Mouse (Mus musculus) brain, embryonic 18.5 days (tissue): ENCODE data around the gene Tns1.

Source experiments
- DNase-seq: peaks from one replicate; pipeline ENCODE4 v3.0.0-alpha.2; 2012; ENCODE audit warnings: low read depth, low spot score

Tns1 gene

DNA sequence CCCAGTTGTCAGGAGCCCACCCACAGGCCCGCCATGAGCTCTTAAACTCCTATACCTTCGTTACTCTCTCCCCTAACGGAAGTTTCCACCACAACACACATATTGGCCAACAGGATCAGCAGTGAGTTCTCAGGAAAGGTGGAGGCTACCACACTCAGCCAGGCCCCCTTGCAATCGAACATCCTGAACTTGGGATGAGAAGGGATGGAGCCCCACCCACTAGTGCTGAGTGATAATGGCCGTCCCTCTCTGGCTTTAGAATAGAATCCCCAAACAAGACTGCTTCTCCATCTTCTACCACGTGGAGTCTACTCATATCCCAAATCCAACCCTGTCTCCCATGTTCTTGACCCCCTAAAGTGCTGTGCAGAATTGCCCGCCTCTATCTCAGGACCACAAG is 131.0 kb downstream of the Tns1 start:
- DNase-seq: no peak

DNA sequence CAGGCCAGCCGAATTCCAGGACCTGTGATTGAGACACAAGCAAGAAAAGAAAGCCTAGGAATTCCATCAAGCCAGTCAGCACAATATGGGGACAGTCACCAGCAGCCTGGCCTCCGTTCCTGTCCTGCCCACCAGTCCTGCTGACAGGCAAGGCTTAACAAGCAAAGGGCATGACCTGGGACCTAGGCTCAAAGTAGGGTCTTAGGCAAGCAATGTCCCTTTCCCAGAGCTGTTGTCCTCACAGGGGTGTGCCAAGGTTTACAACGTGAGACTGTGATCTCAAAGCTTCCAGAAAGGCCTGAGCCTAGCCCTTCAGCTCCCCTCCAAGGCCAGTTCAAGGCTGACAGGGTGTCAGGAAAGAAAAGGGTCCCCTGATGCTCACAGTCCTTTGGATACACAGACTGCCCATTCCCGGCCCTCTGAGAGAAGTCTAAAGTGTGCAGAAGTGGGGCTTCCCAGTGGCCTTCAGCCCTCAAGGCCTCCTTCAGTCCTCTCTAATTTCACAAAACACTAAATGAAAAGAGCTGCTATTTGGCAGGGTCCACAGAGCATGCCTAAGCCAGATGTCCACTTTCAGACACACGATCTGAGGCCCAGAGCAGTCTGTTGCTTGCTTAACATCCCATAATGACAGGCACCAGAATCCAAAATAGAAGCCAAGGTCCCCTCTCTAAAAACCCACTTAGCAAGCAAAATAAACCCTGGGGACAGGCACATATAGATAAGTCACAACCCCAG is 131.9 kb downstream of the Tns1 start:
- no peak for DNase-seq

DNA sequence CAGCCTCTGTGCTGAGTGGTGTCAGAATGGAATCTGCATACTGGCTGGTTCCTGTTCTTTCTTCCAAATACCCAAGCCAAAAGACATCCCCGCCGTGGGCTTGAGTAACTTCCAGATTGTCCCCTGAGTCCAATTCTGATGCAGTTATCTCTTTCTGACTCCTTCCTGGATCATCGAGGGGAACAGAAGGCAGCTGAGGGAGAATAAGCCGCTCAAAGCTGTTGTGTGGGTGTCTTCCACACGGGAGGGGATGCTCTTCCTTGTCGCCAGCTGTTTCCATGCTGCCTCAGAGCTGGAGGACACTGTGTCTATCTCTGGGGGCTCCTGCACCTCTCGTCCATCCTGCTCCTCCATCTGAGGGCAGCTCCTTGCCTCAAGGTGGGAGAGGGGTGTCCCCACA is 133.0 kb downstream of the Tns1 start:
- no peak for DNase-seq

DNA sequence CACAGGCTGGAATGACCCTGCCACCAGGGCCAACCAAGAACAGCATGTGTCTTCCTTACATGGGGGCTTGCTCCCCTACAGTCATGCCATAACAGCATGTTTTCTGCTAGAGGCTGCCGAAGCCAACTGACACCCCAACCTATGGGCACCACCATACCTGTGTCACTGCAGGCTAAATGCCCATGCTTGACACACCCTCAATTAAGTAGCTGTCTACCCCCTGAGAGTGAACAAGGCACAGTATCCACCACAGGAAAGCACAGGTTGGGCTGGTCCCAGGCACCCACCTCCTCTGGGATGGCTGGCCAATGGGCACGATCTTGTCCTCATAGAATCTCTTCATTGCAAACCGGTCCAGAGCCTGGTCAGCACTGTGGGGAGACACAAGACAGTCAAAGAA is 134.2 kb downstream of the Tns1 start:
- DNase-seq: no peak

DNA sequence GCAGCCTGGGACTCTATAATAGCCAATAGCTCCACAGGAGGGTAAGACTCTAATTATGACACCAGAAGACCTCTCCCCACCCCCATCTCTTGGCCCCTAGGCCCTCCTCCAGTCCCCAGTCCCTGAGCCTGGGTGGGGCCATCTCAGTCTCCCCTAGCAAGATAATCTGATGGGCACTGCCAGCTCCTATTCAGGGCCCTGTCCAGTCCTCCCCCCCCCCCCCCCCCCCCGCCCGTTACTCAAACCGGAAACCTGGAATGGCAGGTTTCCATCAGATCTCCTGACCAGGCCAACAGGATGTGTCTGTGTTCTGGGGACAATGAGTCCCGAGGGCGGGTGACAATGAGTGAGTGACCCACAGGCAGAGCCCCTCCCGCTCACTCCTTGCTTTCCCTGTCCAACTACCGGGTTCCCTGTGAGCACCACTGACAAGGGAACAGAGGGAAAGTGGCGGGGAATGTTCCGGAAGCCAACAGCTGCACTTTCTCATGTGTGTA is 136.5 kb downstream of the Tns1 start:
- DNase-seq: no peak

DNA sequence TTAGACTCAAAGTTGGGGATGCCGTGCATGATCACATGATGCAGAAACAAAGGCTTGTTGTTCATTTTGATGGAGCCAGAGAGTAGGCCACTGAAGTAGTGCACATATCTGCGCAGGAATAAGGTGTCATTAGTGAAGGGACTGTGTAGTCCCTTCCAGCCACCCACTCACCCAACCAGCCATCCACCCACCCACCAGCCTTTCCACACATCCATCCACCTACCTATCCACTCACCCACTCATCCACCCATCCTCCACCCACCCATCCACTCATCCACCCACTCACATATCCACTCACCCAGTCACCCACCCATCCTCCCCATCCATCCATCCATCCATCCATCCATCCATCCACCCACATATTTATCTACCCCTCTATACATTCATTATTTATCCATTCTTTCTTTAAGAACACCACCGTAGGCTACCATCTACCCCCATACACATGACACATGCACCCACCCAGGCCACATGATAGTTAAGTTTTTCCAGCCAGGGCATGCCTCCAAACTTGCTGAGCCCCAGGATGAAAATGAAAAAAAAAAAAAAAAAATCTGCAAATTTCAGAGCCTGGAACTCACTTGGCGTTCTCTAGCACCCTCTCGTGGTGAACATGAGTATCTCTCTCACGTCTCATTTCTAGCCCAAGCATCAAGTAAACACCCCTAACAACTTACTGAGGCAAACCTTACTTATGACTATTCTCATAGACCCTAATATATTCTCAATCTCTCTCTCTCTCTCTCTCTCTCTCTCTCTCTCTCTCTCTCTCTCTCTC is 137.8 kb downstream of the Tns1 start:
- no peak for DNase-seq

DNA sequence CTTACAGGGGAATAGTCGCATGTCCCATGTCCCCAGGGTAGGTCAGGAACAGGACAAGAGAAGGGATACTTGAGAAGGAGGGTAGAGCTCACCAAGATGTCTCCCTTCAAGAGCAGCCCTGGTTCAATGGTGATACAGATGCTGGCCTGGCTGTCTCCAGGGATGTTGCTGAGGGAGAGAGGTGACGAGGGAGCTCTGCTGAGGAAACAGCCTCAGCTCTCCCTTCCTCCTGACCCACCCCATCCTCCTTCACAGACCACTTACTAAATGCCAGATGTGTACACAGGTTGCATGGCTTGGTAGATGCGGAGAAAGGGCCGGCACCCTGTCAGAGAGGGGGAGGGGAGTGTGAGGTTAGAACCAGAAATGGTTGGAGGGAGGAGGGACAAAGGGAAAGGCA is 138.6 kb downstream of the Tns1 start:
- no peak for DNase-seq

DNA sequence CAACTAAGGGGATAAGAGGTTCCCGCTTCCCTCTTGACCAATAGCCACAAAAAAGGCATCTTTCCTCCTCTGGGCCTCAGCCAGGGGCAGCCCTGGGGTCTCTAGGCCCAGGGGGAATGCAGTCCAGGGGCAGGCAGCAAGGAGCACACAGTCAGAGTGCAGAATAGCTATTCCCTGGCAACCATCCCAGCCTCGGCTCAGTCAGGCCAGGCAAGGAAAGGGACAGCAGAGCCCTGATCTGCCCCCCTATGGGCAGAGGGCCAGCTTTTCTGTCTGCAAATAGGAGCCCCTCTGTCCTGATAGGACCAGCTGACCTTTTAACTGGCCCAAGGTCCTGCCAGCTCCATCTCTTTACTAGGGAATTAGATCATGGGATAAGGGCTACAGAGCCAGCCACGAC is 145.0 kb downstream of the Tns1 start:
- no peak for DNase-seq

DNA sequence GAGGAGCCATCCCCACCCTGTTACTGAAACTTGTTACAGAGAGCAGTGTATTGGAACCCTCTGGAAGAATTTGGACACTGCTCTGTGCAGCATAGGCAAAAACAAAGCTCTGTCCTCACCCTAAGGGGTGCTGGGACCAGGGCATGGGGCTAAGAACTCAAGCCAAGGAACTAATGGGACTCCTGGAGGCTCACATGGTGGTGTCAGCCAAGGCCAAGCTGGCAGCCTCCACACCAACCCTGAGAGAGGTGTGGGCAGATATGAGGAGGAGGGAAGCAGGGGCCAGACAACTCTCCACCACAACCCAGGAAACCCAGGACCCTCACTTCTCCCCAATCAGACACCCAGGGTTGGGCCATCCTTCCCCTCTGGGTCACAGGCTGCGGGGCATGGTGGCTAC is 145.7 kb downstream of the Tns1 start:
- DNase-seq: no peak

DNA sequence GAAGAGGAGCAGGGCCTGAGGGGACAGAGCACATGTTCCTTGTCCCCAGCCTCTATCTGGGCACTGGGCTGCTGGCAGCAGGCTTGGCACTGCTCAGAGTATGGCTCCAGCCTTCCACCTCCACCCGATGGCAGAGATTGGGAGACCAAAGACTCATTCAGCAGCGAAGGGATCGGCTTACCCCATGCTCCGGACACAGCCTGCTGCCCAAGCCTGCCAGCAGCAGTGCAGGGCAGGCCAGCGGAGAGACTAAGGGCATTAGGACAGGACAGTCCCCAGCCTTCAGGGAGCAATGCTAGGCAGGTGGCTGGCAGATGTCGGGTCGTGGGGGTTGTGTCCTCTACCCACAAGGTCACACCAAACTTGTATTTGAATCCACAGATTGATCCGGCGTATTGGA is 150.3 kb downstream of the Tns1 start:
- no peak for DNase-seq

DNA sequence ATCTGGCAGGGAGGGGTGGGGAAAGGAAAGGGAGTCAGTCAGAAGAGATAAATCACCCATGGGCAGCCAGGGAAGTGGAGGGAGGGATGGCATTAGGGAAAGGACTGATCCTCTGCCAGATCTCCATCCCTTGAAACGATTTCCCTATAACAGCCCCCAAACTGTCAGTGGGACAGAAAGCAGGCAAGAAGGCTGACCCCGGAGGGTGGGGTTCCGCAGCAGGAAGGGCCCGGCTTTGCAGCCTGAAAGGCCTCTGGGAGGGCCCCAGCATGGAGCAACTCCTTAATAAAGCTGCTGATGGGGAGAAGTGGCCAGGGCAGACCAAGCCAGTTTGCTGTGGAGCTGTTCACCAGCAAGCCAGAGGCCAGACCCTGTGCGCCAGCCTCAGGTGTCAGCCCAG is 151.5 kb downstream of the Tns1 start:
- no peak for DNase-seq

DNA sequence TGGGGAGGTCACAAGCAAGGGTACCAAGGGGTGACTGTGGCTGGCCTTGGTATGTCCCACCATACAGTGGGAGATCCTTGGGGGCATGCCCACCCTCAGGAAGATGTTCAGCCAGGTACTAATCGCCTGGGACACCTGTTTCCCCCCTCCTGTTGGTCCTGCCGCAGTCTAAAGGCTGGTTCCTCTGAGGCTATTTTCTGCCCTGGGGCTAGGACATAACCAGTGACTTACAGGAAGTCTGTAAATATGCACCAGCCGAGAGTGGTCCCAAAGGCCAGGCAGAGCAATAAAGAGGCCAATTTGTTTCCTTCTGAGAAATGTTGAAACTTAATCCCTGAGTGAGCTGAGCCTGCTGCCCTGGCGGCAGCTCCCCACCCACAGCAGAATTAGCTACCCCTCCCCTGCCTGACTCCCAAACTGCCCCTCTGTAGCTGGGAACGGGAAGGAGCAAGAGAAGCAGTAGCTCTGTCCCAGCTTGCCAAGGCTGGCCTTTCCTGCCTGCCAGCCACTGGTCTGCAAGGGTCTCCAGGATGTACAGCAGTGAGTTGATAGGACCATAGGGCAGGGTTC is 154.0 kb downstream of the Tns1 start:
- DNase-seq: no peak

DNA sequence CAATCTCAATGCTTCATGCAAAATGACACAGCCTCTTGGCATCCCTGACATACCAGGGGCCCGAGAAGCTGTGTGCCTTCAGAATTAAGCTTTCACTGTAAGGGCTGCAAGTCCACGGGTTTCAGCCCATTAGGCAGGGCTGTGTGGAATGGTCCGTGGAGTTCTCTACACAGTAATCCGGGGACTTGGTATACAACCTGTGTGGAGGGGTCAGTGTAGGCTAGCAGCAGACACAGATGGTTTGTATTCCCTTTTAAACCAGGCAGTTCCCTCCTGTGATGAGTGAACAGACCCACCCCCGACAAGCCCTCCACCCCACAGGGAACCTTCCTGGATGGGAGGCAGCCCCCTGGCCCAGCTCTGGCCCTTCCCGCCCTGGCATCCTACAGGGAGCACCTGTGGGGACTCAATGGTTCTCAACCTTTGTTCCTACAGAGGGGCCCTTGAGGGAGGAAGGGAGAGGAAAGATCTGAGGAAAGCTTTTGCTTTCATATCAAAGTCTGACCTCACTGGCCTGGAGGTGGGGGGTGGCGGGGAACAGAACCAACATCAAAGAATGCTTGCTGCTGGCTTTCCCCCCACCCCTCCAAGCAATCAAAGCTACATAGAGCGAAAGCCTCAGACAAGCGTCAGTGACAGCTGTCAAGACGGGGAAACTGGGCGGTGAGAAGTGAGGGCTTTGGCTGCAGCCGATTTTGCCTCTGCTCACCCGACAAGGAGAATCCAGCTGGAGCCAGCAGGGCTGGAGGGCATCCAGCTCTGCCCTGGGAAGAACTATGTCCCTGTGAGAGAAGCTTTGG is 155.3 kb downstream of the Tns1 start:
- no peak for DNase-seq

DNA sequence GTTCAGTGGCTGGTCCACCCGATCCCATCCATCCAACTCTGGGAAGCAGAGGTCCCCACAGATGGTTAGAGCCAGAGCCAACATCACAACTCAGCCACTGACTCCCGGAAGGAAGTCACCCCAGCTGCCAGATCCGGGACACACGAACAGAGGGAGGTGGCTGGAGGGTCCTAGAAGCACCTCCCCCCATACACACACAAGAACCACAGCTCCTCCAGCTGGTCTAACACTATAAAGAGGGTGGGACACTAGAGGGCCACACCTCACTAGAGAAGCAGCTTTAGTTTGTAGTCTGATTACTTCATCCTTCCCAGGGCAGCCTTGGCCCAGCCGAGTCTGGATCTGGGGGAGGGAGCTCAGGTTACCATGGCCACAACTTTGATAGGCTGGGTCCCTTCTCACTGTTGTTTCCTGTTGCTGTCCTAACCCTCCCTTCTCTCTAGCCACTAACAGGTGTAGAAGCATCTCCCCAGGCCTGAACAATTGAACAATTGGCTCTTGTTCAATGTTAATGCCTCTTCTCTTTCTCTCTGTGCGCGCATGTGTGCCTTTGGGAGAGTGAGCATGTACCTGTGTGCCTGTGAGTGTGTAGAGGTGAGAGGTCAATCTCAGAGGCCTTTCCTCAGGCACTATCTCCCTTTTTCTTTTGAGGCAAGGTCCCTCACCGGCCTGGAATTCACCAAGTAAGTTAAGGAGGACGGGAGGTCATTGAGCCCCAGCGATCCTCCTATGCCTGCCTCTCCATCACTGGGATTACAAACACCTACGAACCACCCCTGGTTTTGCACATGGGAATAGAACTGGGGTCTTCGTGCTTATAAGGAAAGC is 157.6 kb downstream of the Tns1 start:
- no peak for DNase-seq

DNA sequence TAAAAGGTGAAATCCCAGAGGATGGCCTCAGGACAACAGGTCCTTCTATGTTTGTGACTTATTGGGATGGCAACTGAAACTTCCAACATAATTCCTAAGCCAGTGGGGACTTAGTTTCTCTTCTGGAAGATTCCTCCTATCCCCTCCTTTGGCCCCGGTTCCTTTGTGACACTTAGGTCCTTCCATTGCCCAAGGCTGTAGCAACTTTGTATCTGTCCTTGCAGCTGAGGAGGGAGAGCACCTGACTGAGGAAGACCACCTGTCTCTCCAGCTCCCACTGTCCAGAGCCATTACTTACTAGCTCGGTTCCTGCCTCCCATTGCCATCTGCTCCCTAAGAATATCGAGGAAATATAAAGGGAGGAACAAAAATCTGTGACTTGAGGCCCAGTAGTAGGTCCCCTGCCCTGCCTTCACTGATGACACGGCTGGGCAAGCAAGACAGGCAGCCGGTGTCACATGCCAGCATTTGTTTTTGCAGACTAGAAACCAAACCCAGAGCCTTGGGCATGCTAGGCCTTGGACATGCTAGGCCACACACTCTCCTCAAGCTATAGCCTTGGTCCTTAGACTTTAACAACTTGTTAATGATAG is 160.0 kb downstream of the Tns1 start:
- DNase-seq: no peak

DNA sequence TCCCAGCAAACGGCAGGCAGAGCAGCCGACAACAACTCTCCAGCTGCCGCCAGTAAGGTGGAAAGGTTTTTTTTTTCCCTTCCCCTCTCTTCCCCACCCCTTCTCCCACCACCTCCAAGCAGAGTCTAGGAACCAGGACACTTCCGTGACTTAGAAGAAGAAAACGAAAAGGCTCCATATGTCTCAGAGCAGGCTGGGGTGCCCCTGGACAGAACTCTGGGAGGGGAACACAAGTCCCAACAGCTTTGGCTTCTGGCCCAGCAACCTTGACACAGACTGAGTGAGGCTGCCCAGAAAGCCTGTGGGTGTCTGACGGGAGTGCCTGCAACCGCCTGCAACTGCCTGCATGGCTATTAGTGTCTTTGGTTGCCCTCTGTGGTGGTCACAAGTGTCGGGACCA is 160.6 kb downstream of the Tns1 start:
- DNase-seq: no peak

DNA sequence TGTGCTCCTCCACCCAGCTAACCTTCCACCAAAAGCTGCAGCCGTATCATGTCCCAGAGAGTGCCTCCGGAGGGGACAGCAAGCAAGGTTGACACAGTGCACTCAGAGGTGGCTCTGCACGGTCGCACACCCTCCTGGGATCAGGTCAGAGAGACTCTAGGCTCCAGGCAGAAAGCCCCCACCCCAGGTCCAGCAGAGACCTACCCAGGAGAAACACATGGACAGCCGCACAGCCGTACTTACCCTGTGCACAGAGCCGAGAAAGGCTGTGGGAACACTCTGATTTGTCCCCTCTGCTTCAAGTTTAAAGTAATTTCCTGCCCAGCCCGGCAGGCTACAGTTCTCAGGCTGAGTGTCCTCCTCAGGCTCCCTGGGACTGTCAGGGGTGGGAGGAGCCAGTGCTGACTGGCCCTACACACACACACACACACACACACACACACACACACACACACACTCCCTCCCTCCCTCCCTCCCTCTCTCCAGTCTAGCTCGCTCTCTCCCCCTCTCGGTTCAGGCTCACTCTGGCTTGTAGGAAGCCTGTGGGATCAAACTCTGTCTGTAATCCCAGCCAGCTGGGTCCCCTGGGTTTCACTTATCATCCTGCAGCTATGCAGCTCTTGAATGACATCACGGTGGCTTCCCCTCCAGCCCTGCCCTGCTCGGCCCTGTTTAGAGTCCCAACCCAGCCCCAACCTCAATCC is 161.4 kb downstream of the Tns1 start:
- no peak for DNase-seq

DNA sequence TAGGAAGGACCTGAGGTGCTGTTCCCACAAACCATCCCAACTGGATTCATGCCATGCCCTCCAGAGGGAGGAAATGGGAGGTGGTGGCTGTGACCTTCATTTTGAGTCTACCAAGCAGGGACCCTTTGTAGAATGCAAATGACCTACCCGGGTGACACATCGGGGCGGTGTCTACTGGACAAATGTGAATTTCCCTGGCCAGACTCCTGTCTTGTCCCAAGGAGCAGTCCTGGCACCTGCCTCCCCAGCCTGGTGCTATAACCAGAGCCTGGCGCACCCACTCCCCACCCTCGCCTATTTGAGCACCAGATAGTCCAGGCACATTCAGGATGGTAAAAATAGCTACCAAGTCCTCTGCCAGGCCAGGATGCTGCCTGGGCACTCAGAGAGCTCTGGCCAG is 162.2 kb downstream of the Tns1 start:
- no peak for DNase-seq

DNA sequence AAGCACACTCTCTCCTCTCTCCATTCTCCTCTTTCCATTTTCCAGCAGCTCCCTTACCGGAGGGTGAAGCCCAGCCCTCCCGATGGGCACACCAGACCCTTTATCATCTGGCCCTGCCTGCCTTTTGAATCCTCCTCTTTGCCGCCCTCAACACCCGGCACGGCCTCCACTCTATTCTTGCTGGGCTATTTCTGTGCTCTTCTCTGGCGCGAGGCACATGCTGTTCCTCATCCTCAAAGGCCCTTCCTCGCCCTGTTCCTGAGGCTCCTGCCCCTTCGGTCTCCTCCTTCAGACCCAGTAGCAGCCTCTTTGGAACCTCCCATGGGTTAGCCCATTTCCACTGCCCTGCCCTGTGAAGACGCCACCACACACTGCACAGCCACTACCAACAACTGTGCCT is 164.5 kb downstream of the Tns1 start:
- DNase-seq: no peak

DNA sequence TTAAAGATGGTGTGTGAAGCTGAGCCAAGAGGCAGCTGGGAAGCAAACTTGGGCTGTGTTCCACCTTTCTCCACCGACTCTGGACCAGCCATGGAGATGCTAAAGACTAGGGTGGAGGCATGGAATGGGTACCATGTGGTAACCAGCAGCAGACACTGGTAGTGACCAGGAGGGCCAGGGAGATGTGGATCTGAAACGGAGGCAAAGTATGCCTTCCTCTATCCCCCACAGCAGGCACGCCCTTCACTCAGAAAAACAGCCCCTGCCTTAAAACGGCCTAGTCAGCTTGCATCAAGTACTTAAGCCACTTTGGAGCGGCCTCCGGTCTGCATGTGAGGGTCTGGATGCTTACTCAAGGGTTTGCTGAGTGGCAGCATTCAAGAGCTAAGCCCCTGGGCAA is 164.9 kb downstream of the Tns1 start:
- no peak for DNase-seq
